Mouse (Mus musculus) ES-Bruce4 (cell line): ENCODE results near the gene Adcy6.

Experiments used
- CTCF ChIP-seq: IDR thresholded peaks from one replicate; pipeline ENCODE4 v1.8.1; 2011; ENCODE audit warnings: low read depth, low read length
- POLR2A ChIP-seq: IDR thresholded peaks from one replicate; pipeline ENCODE4 v1.8.1; 2011; ENCODE audit warnings: low read length; ENCODE audit not compliant: insufficient read depth

- TF ChIP-seq POLR2A (no peak), CTCF (no peak)
Measured at GRCm38 (mm10) chr15:98632107-98632744, 22.4 kb upstream of the Adcy6 start.
